Mouse (Mus musculus) ES-Bruce4 (cell line): ENCODE data around the gene Tbc1d2b.

Experiments
- CTCF ChIP-seq: IDR thresholded peaks from one replicate; pipeline ENCODE4 v1.8.1; 2011; ENCODE audit warnings: low read depth, low read length
- EP300 ChIP-seq: IDR thresholded peaks from 2 replicates; pipeline ENCODE4 v1.6.1; 2011; ENCODE audit warnings: low read depth, low read length; ENCODE audit not compliant: insufficient read depth
- POLR2A ChIP-seq: IDR thresholded peaks from one replicate; pipeline ENCODE4 v1.8.1; 2011; ENCODE audit warnings: low read length; ENCODE audit not compliant: insufficient read depth

GRCm38 (mm10) chr9:90248326-90248725 is 22.3 kb downstream of the Tbc1d2b start:
- TF ChIP-seq CTCF (no peak), POLR2A (no peak), EP300 (no peak)
